Mouse (Mus musculus) embryonic fibroblast, embryonic 13.5 days (primary cell): Measurements from ENCODE around the gene Rps6ka5.

Experiments used
- CTCF ChIP-seq: IDR thresholded peaks from 2 replicates; pipeline ENCODE4 v1.5.1; 2011; ENCODE audit warnings: mild to moderate bottlenecking, control low read depth, low read length, moderate library complexity, borderline replicate concordance; ENCODE audit not compliant: insufficient read depth
- POLR2A ChIP-seq: IDR thresholded peaks from 2 replicates; pipeline ENCODE4 v1.6.1; 2011; ENCODE audit warnings: low read depth, mild to moderate bottlenecking, control low read depth, low read length, moderate library complexity

DNA sequence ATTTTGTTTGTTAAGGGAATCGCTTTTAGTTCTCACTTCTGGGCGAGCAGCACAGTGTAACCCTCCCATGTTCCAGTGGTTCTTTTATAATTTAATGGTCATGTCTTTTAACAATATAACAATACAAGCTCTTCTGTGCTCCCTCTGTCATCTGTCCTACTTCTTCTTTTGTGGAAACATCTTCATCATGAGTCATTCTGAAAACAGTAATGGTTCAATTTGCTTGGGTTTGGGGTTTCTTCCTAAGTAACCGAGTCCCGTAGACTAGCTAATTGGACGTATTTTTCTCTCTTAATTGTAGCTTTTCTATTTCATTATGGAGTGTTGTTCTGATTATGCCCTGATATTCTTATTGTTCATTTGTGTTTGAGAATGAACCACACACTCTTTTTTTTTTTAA lies 13.5 kb upstream of the Rps6ka5 start:
- no peak for TF ChIP-seq CTCF
- TF ChIP-seq POLR2A, result no peak
